Mouse (Mus musculus): ENCODE data around the gene Depdc1a.
A peak's percentile ranks its signal among the peaks of the same experiment; 100 is the strongest.
"Not testable (repeated sequence)": the region's sequence is repeated elsewhere in the genome, so short reads cannot be mapped to it uniquely, and the experiment has no call there.

Depdc1a gene

GRCm38 (mm10) chr3:159495243-159495801 is at the start of gene Depdc1a:
TSS of gene Depdc1a (plus strand) at chr3:159495433.
- peak; percentile 73 to 82 for DNase-seq

- no peak for DNase-seq
Observed at GRCm38 (mm10) chr3:159470059-159470458, 25.2 kb upstream of the Depdc1a start.

GRCm38 (mm10) chr3:159475465-159475864 is 19.8 kb upstream of the Depdc1a start:
- DNase-seq, result no peak

GRCm38 (mm10) chr3:159477250-159477962 is 17.8 kb upstream of the Depdc1a start:
- DNase-seq, result no peak

- DNase-seq, result not testable (repeated sequence)
Observed at GRCm38 (mm10) chr3:159494709-159495108, 524 bp upstream of the Depdc1a start.

- no peak for DNase-seq
Observed at GRCm38 (mm10) chr3:159508899-159509298, 13.7 kb downstream of the Depdc1a start.

GRCm38 (mm10) chr3:159528563-159528962 is 33.3 kb downstream of the Depdc1a start:
- no peak for DNase-seq

- DNase-seq, result no peak
Observed at GRCm38 (mm10) chr3:159548303-159548702, 53.1 kb downstream of the Depdc1a start.

- DNase-seq, result no peak
Observed at GRCm38 (mm10) chr3:159550224-159550623, 55.0 kb downstream of the Depdc1a start.

All from spleen, adult 18-20 months (tissue).